Mouse (Mus musculus): ENCODE data around the gene Tfap2b.

GRCm38 (mm10) chr1:19219381-19219780, 10.7 kb downstream of the Tfap2b start:
- TF ChIP-seq POLR2A (IDR thresholded peaks at IDR 0.05; ENCODE audit: low read depth, low read length) (no peak), CTCF (IDR thresholded peaks at IDR 0.05; ENCODE audit: extremely low read depth, insufficient read length, insufficient replicate concordance, low read depth, low read length) (no peak)

Measured in small intestine, adult 2 months (tissue).